Mouse (Mus musculus) kidney, embryonic 14.5 days (tissue): ENCODE results near the gene Large1. TPM values are rescaled to one million over a fixed set of nuclear protein-coding genes. Genes with fewer than 3 reads are reported as not detected.

ENCODE experiments used
- ATAC-seq: fragments of 200-750 bp; cut with Nextera tagmentation; 2 replicates; pipeline ENCODE4 v1.8.0; 2017; ENCODE audit warnings: moderate number of reproducible peaks, mild to moderate bottlenecking, moderate TSS enrichment, moderate library complexity; ENCODE audit not compliant: low FRiP score, low TSS enrichment
- H3K27ac ChIP-seq: fragments of 300-500 bp; sonication (generic); 2 replicates; pipeline ENCODE4 v1.5.1; 2014; ENCODE audit warnings: low read depth, mild to moderate bottlenecking, low read length, moderate library complexity, mixed read lengths
- H3K27me3 ChIP-seq: fragments of 300-500 bp; sonication (generic); 2 replicates; pipeline ENCODE4 v1.6.1; 2014; ENCODE audit warnings: mild to moderate bottlenecking, low read length; ENCODE audit not compliant: control insufficient read depth, insufficient read depth
- H3K36me3 ChIP-seq: fragments of 300-500 bp; sonication (generic); 2 replicates; pipeline ENCODE4 v1.6.1; 2014; ENCODE audit warnings: low read length, mixed read lengths; ENCODE audit not compliant: control insufficient read depth, insufficient read depth
- H3K4me1 ChIP-seq: fragments of 300-500 bp; sonication (generic); 2 replicates; pipeline ENCODE4 v1.6.1; 2014; ENCODE audit warnings: low read length, mixed read lengths; ENCODE audit not compliant: control insufficient read depth, insufficient read depth
- H3K4me2 ChIP-seq: fragments of 300-500 bp; sonication (generic); replicated peaks from 2 replicates; pipeline ENCODE4 v1.6.1; 2014; ENCODE audit warnings: low read depth, mild to moderate bottlenecking, low read length
- H3K4me3 ChIP-seq: fragments of 300-500 bp; sonication (generic); 2 replicates; pipeline ENCODE4 v1.5.1; 2014; ENCODE audit warnings: mild to moderate bottlenecking, low read length
- H3K9ac ChIP-seq: fragments of 300-500 bp; sonication (generic); 2 replicates; pipeline ENCODE4 v1.6.1; 2014; ENCODE audit warnings: low read depth, mild to moderate bottlenecking, low read length, moderate library complexity
- H3K9me3 ChIP-seq: fragments of 300-500 bp; sonication (generic); 2 replicates; pipeline ENCODE4 v1.6.1; 2016; ENCODE audit warnings: low read length; ENCODE audit not compliant: control insufficient read depth
- WGBS: fragments of 180-500 bp; shearing (Covaris S2); extraction: QIAGEN DNeasy Blood & Tissue Kit; methylation state at CpG from one replicate; pipeline ENCODE4 v1.1.7; 2014; 5-methylcytosine and 5-hydroxymethylcytosine counted together
- microRNA-seq: library from miRNA; unstranded; fragments of <30 nt; microRNA quantifications from one replicate; pipeline ENCODE4, GENCODE M21; 2016
- polyA plus RNA-seq: library from polyadenylated mRNA; unstranded; fragments of >200 nt; fragmentation: Nextera tagmentation; extraction: Ambion mirVana; gene quantifications from 2 replicates; pipeline ENCODE4 v1.2.1, GENCODE M21; 2014

Gene Large1
- polyA plus RNA-seq, 1 experiment from 2014 or later = 10.4 TPM

GRCm38 (mm10) chr8:72815681-72816080, 537.7 kb downstream of the Large1 start:
- ATAC-seq = no peak

DNA sequence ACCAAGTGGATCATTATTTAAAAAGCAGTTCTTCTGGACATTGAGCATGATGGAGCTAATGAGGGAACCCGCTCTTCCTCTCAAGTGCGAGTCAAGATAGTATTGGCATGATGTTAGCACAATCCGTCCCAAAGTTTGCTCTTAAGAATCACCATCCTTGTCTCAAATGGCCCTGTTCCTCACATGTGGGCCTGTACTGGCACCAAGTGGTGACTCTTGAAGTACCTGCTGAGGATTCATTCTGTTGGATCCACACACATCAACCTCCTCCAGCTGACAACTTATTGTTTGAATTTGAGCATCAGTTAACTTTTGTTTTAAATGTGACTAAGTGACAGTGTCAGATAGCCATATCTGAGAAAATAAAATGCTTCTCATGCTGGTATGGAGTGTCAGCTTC, 540.6 kb downstream of the Large1 start:
- H3K27me3 ChIP-seq = no peaks in the 10 kb centered on the region
- no peaks in the 10 kb centered on the region for H3K4me1 ChIP-seq
- H3K9ac ChIP-seq = no peak overlapping the region
- peaks cover 3% of the 10 kb centered on the region; the same call in 1 of the 2 replicates for H3K36me3 ChIP-seq
- no peak overlapping the region for H3K4me2 ChIP-seq
- H3K27ac ChIP-seq = no peak overlapping the region
- no peak for ATAC-seq
- H3K4me3 ChIP-seq = no peak overlapping the region
- 93% methylated on average over 3 of the region's 3 CpGs for WGBS
- no peaks in the 10 kb centered on the region for H3K9me3 ChIP-seq

More at GRCm38 (mm10) chr8:72815681-72816080, 537.7 kb downstream of the Large1 start:
- Histone ChIP-seq H3K9me3 (no peaks in the 10 kb centered on the region), H3K4me3 (no peak overlapping the region), H3K27ac (no peak overlapping the region), H3K36me3 (peaks cover 6% of the 10 kb centered on the region; the same call in 1 of the 2 replicates), H3K27me3 (no peaks in the 10 kb centered on the region), H3K9ac (no peak overlapping the region), H3K4me2 (no peak overlapping the region), H3K4me1 (no peaks in the 10 kb centered on the region)
- WGBS = 89% methylated on average over 7 of the region's 7 CpGs

- no peaks in the 10 kb centered on the region for H3K9me3 ChIP-seq
- H3K9ac ChIP-seq = no peak overlapping the region
- H3K36me3 ChIP-seq = no peaks in the 10 kb centered on the region
- H3K4me2 ChIP-seq = no peak overlapping the region
- WGBS = 83% methylated on average over 2 of the region's 2 CpGs
- ATAC-seq = no peak
- no peaks in the 10 kb centered on the region for H3K4me1 ChIP-seq
- H3K4me3 ChIP-seq = no peak overlapping the region
- H3K27ac ChIP-seq = no peak overlapping the region
- no peaks in the 10 kb centered on the region for H3K27me3 ChIP-seq
These were observed 551.8 kb downstream of the Large1 start for GRCm38 (mm10) chr8:72801583-72801982.

DNA sequence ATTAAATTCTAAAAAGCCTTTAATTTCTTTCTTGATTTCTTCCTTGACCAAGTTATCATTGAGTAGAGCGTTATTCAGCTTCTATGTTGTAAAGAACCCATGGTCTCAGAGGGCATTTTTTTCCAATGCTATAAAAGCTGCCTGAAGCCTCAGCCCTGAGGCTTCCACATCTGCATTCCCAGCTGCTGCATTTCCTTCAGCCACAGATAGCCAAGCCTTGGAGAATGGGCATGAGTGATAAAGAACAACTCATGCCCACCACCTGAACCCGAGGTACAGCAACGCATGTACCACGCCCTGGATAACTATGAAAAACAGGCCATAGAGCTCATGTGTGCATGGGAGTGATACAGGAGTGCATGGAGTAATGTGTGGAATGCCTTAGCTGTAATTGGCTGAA, 572.7 kb downstream of the Large1 start:
- Histone ChIP-seq H3K27ac (no peak overlapping the region), H3K9me3 (no peaks in the 10 kb centered on the region), H3K4me3 (no peak overlapping the region), H3K4me1 (no peaks in the 10 kb centered on the region), H3K27me3 (no peaks in the 10 kb centered on the region), H3K36me3 (no peaks in the 10 kb centered on the region), H3K4me2 (no peak overlapping the region), H3K9ac (no peak overlapping the region)
- ATAC-seq = no peak
- WGBS = 93% methylated on average over 4 of the region's 4 CpGs

GRCm38 (mm10) chr8:72777797-72778196, 575.5 kb downstream of the Large1 start:
- WGBS = 97% methylated on average over 1 of the region's 1 CpGs
- Histone ChIP-seq H3K9me3 (no peaks in the 10 kb centered on the region), H3K4me2 (no peak overlapping the region), H3K4me3 (no peak overlapping the region), H3K9ac (no peak overlapping the region), H3K27ac (no peak overlapping the region), H3K27me3 (no peaks in the 10 kb centered on the region), H3K4me1 (no peaks in the 10 kb centered on the region), H3K36me3 (no peaks in the 10 kb centered on the region)
- no peak for ATAC-seq

DNA sequence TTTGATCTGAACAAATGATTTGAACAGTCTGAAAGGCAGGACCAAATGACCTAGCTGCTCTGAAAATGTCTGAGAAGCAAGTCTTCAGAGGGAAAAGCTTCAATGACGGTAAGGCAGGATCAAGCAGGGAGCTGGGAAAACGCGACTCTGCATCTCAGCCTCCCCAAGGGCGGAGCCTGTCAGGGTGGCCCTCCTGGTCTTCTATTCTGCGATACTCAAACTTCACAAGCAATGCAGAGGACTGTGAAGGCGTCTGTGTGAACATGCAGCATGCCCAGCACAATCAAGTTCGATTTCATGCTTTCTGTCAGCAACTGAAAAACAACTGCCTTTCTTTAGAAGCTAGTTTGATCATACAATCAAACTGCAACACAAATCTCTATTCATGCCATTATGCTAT, 586.6 kb downstream of the Large1 start:
- H3K4me1 ChIP-seq = no peaks in the 10 kb centered on the region
- no peak overlapping the region for H3K27ac ChIP-seq
- 30% methylated on average over 7 of the region's 7 CpGs for WGBS
- H3K4me3 ChIP-seq = no peak overlapping the region
- no peaks in the 10 kb centered on the region for H3K27me3 ChIP-seq
- no peaks in the 10 kb centered on the region for H3K9me3 ChIP-seq
- ATAC-seq = no peak
- H3K36me3 ChIP-seq = no peaks in the 10 kb centered on the region
- no peak overlapping the region for H3K4me2 ChIP-seq
- no peak overlapping the region for H3K9ac ChIP-seq

DNA sequence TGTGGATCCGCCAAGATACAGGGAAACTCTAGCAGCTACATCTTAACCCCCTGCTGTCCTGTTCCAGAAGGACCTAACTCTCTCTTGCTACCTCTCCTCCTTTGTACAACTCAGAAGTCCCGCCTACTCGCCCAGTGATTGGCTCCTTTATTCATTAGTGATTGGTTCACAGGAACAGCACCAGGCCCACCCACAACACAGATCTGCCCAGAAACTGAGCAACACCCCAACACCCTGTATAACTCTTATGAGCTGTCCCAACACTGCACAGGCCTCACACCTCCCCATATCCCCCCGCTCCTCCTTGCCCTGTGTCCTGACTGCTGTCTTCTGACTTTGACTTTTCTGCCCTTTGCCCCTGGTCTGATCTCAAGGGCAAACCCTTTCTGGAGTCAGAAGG, 587.6 kb downstream of the Large1 start:
- Histone ChIP-seq H3K36me3 (no peaks in the 10 kb centered on the region), H3K27me3 (no peaks in the 10 kb centered on the region), H3K9me3 (no peaks in the 10 kb centered on the region), H3K4me3 (no peak overlapping the region), H3K4me1 (no peaks in the 10 kb centered on the region), H3K9ac (no peak overlapping the region), H3K27ac (no peak overlapping the region), H3K4me2 (no peak overlapping the region)
- 76% methylated on average over 4 of the region's 4 CpGs for WGBS
- ATAC-seq = peak; percentile 41; the same call in 1 of the 2 replicates

Small RNA genes lying within 50 kb of the gene (microRNA-seq; reads per million reads assigned to microRNA genes)
- not detected for gene Mir28b
